Mouse (Mus musculus) midbrain, embryonic 12.5 days (tissue): ENCODE results near the gene Nptx1. TPM values are rescaled to one million over a fixed set of nuclear protein-coding genes. Genes with fewer than 3 reads are reported as not detected.
A peak's percentile ranks its signal among the peaks of the same experiment; 100 is the strongest.

Experiments used
- ATAC-seq: fragments of 200-750 bp; cut with Nextera tagmentation; 2 replicates; pipeline ENCODE4 v1.8.0; 2017; ENCODE audit warnings: low read depth, moderate TSS enrichment, moderate library complexity; ENCODE audit not compliant: low FRiP score
- H3K27ac ChIP-seq: fragments of 300-500 bp; sonication (generic); replicated peaks from 2 replicates; pipeline ENCODE4 v1.5.1; 2016; ENCODE audit warnings: mild to moderate bottlenecking
- H3K27me3 ChIP-seq: fragments of 300-500 bp; sonication (generic); 2 replicates; pipeline ENCODE4 v1.6.1; 2016; ENCODE audit warnings: mild to moderate bottlenecking
- H3K36me3 ChIP-seq: fragments of 300-500 bp; sonication (generic); 2 replicates; pipeline ENCODE4 v1.6.1; 2016
- H3K4me1 ChIP-seq: fragments of 300-500 bp; sonication (generic); 2 replicates; pipeline ENCODE4 v1.6.1; 2016
- H3K4me2 ChIP-seq: fragments of 300-500 bp; sonication (generic); replicated peaks from 2 replicates; pipeline ENCODE4 v1.6.1; 2016; ENCODE audit warnings: mild to moderate bottlenecking, moderate library complexity
- H3K4me3 ChIP-seq: fragments of 300-500 bp; sonication (generic); 2 replicates; pipeline ENCODE4 v1.5.1; 2016; ENCODE audit warnings: mild to moderate bottlenecking
- H3K9ac ChIP-seq: fragments of 300-500 bp; sonication (generic); replicated peaks from 2 replicates; pipeline ENCODE4 v1.6.1; 2016; ENCODE audit warnings: mild to moderate bottlenecking, moderate library complexity
- H3K9me3 ChIP-seq: fragments of 300-500 bp; sonication (generic); 2 replicates; pipeline ENCODE4 v1.6.1; 2016; ENCODE audit warnings: mild to moderate bottlenecking
- WGBS: fragments of 180-500 bp; shearing (Covaris S2); methylation state at CpG from one replicate; pipeline ENCODE4 v1.1.7; 2016; 5-methylcytosine and 5-hydroxymethylcytosine counted together
- polyA plus RNA-seq: library from polyadenylated mRNA; unstranded; fragments of >200 nt; fragmentation: Nextera tagmentation; extraction: Ambion mirVana; gene quantifications from 2 replicates; pipeline ENCODE4 v1.2.1, GENCODE M21; 2016

Gene Nptx1
- 5.9 and 6.2 TPM in 2 replicates for polyA plus RNA-seq

GRCm38 (mm10) chr11:119547183-119547921 lies at the start of gene Nptx1:
Nptx1 (minus strand) TSS chr11:119547753.
- WGBS: under 1% methylated on average over 85 of the region's 90 CpGs
- H3K36me3 ChIP-seq: no peaks in the 10 kb centered on the region
- peaks cover 100% of the 10 kb centered on the region for H3K27me3 ChIP-seq
- H3K4me2 ChIP-seq: peak within 1 kb of the TSS; percentile 97
- H3K9ac ChIP-seq: peak within 1 kb of the TSS; percentile 68
- no peaks in the 10 kb centered on the region for H3K9me3 ChIP-seq
- H3K4me1 ChIP-seq: peaks cover 52% of the 10 kb centered on the region
- ATAC-seq: peak; percentile 70
- peak within 1 kb of the TSS; percentile 54 for H3K27ac ChIP-seq
- peak within 1 kb of the TSS; percentile 62 for H3K4me3 ChIP-seq

GRCm38 (mm10) chr11:119593966-119594365 lies 46.4 kb upstream of the Nptx1 start:
- no peaks in the 10 kb centered on the region for H3K9me3 ChIP-seq
- H3K36me3 ChIP-seq: no peaks in the 10 kb centered on the region
- H3K4me3 ChIP-seq: no peak overlapping the region
- H3K4me2 ChIP-seq: no peak overlapping the region
- no peak for ATAC-seq
- no peak overlapping the region for H3K9ac ChIP-seq
- H3K27ac ChIP-seq: no peak overlapping the region
- H3K27me3 ChIP-seq: peaks cover 8% of the 10 kb centered on the region
- H3K4me1 ChIP-seq: no peaks in the 10 kb centered on the region
- 34% methylated on average over 3 of the region's 3 CpGs for WGBS

DNA sequence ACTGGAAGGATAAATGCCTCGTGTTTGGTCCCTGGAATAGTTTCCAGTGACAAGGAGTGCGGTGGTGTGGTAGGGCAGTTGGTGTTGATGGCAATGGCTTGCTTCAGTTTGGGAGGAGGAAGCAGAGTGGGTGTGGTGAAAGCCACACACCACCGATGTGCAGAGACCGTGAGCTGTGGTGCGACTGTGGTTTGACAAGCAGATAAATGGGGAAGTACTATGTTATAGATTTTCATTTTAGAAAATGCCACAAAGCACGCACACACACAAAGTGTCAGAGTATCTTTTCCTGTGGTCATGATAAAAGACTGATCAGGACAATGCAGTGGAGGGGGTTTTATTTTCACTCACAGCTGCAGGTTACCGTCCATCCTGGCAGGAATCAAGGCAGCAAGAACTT lies 41.7 kb upstream of the Nptx1 start:
- no peak overlapping the region for H3K4me3 ChIP-seq
- no peaks in the 10 kb centered on the region for H3K9me3 ChIP-seq
- H3K4me2 ChIP-seq: no peak overlapping the region
- H3K36me3 ChIP-seq: no peaks in the 10 kb centered on the region
- H3K4me1 ChIP-seq: no peaks in the 10 kb centered on the region
- WGBS: 88% methylated on average over 7 of the region's 7 CpGs
- H3K27ac ChIP-seq: no peak overlapping the region
- H3K9ac ChIP-seq: no peak overlapping the region
- peaks cover 10% of the 10 kb centered on the region for H3K27me3 ChIP-seq
- no peak for ATAC-seq

DNA sequence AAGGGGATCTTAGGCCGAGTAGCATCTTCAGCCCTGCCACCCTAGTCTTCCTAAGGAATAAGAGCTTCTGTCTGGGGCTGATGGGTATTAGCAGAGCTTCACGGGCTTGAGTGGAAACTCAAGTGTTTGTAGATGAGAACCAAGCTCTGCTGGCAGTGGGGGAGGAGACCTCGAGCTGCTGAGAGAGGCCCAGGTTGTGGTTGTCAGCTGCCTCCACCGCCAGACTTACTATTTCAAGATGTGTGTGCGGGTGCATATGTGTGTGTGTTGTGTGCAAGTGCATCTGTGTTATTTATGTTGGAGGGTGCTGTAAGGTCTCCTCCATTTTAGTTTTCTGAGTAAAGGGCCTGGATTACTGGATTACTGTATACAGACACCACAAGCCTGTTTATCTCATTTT lies 39.6 kb upstream of the Nptx1 start:
- Histone ChIP-seq H3K36me3 (no peaks in the 10 kb centered on the region), H3K9me3 (no peaks in the 10 kb centered on the region), H3K9ac (no peak overlapping the region), H3K4me1 (no peaks in the 10 kb centered on the region), H3K4me2 (no peak overlapping the region), H3K4me3 (no peak overlapping the region), H3K27me3 (peaks cover 10% of the 10 kb centered on the region), H3K27ac (no peak overlapping the region)
- 70% methylated on average over 5 of the region's 5 CpGs for WGBS
- ATAC-seq: no peak

DNA sequence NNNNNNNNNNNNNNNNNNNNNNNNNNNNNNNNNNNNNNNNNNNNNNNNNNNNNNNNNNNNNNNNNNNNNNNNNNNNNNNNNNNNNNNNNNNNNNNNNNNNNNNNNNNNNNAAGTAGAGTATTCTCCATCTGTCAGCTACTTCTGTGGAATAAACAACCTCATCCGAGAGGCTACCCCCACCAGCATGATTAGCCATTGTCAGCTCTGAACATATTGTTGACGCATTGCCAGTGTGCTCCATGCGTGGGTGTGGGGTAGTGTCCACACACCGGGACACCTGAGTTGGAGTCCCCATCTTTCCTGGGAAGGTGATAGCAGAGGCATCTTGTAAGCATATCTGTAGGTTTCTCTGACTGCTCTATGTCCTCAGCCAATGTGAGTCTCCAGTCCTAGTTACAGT lies 39.0 kb upstream of the Nptx1 start:
- Histone ChIP-seq H3K9ac (no peak overlapping the region), H3K36me3 (no peaks in the 10 kb centered on the region), H3K27ac (no peak overlapping the region), H3K27me3 (peaks cover 6% of the 10 kb centered on the region), H3K9me3 (no peaks in the 10 kb centered on the region), H3K4me1 (no peaks in the 10 kb centered on the region), H3K4me3 (no peak overlapping the region), H3K4me2 (no peak overlapping the region)
- no peak for ATAC-seq
- 82% methylated on average over 4 of the region's 4 CpGs for WGBS

DNA sequence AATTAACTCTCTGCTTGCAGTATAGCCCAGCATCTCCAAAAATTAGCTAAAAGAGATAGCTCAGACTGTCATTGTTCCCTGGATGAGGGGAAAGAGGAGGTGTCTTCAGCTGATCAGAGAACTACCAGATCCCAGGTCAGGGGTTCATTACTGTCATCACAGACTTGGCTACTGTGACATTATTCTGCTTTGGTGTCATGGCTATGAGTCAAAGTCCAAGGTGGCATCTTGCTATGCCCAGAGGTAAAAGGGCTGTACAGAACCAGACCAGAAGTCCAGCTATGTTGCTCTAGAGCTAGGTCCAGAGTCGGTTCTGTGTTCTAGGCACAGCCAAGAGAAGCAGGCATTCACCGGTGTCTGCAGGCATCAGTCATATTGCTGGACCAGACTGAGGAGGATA lies 30.2 kb upstream of the Nptx1 start:
- Histone ChIP-seq H3K4me2 (no peak overlapping the region), H3K4me1 (peaks cover 9% of the 10 kb centered on the region), H3K27ac (no peak overlapping the region), H3K9ac (no peak overlapping the region; the same call in 1 of the 2 replicates), H3K9me3 (no peaks in the 10 kb centered on the region), H3K4me3 (no peak overlapping the region), H3K27me3 (no peaks in the 10 kb centered on the region; the same call in 1 of the 2 replicates), H3K36me3 (no peaks in the 10 kb centered on the region)
- ATAC-seq: no peak
- 77% methylated on average over 2 of the region's 2 CpGs for WGBS

DNA sequence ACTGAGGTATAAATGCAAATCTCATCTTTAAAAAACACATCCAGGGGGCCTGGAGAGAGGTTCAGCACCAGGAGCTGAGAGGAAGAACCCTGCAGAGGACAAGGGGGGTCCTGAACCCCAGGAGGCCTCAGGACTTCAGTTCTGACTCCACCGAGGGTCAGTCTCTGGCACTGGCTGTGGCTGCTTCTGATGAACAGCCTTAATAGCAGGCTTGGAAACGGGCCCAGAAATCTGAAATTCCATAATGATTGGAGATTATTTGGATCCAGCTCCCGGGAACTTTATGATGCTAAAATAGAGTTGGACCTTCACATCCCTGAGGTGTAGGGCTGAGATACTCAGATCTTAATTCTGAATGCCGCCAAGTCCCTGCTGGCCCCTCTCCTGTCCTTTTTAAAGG lies 29.3 kb upstream of the Nptx1 start:
- no peak overlapping the region for H3K4me2 ChIP-seq
- H3K27ac ChIP-seq: no peak overlapping the region
- no peak for ATAC-seq
- no peaks in the 10 kb centered on the region for H3K36me3 ChIP-seq
- H3K27me3 ChIP-seq: no peaks in the 10 kb centered on the region; the same call in 1 of the 2 replicates
- 15% methylated on average over 4 of the region's 4 CpGs for WGBS
- no peaks in the 10 kb centered on the region for H3K9me3 ChIP-seq
- peaks cover 15% of the 10 kb centered on the region for H3K4me1 ChIP-seq
- H3K9ac ChIP-seq: no peak overlapping the region; the same call in 1 of the 2 replicates
- no peak overlapping the region for H3K4me3 ChIP-seq

- 0 out of 2 replicates have a peak, but pooled peaks cover 3% of the 10 kb centered on the region for H3K9me3 ChIP-seq
- H3K4me2 ChIP-seq: no peak overlapping the region
- no peak for ATAC-seq
- peaks cover 17% of the 10 kb centered on the region for H3K4me1 ChIP-seq
- 34% methylated on average over 15 of the region's 15 CpGs for WGBS
- no peak overlapping the region for H3K9ac ChIP-seq
- H3K4me3 ChIP-seq: no peak overlapping the region
- peak overlapping the region; percentile 31 for H3K27ac ChIP-seq
- peaks cover 19% of the 10 kb centered on the region for H3K27me3 ChIP-seq
- H3K36me3 ChIP-seq: no peaks in the 10 kb centered on the region
Measured at GRCm38 (mm10) chr11:119572316-119573010, 24.9 kb upstream of the Nptx1 start.

DNA sequence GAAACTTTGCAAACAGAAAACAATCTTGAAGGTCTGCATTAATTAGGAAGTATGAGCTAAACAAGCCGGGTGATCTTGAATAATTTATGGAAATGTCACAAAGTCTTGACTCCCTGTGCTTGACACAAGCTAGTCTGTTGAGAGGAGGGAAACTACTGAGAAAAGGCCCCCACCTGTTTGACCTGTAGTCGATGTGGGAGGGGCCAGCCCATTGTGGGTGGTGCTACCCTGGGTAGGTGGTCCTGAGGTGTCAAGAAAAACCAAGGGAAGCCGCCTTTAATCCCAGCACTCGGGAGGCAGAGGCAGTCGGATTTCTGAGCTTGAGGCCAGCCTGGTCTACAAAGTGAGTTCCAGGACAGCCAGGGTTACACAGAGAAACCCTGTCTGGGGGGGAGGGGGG lies 18.6 kb upstream of the Nptx1 start:
- no peak for ATAC-seq
- WGBS: 57% methylated on average over 5 of the region's 5 CpGs
- Histone ChIP-seq H3K4me2 (no peak overlapping the region), H3K9ac (no peak overlapping the region), H3K36me3 (no peaks in the 10 kb centered on the region), H3K4me1 (peaks cover 16% of the 10 kb centered on the region), H3K4me3 (no peak overlapping the region), H3K27me3 (peaks cover 57% of the 10 kb centered on the region), H3K27ac (no peak overlapping the region), H3K9me3 (0 out of 2 replicates have a peak, but pooled peaks cover 3% of the 10 kb centered on the region)

DNA sequence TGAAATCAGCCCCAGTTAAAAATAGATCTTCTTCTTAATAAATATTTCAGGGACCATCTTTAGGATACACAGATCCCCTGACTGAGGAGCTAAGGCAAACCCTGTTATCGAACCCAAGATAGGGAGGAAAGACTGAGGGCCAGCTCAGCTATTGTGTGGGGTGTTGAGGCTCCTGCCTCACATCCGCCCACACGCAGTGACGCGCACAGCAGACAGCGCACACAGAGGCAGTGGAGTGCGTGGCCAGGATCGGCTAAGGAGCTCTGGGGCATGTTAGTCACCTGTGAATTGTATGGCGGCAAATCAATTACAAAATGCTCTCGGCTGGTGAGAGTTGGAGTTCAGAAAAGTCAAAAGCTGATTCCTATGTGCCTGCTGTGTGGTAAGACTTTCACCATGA lies 18.1 kb upstream of the Nptx1 start:
- Histone ChIP-seq H3K27ac (peak overlapping the region; percentile 31; the same call in 1 of the 2 replicates), H3K4me2 (no peak overlapping the region), H3K27me3 (peaks cover 59% of the 10 kb centered on the region), H3K9me3 (0 out of 2 replicates have a peak, but pooled peaks cover 3% of the 10 kb centered on the region), H3K9ac (no peak overlapping the region; the same call in 1 of the 2 replicates), H3K36me3 (no peaks in the 10 kb centered on the region), H3K4me3 (no peak overlapping the region), H3K4me1 (peaks cover 16% of the 10 kb centered on the region)
- 35% methylated on average over 10 of the region's 10 CpGs for WGBS
- ATAC-seq: no peak

- ATAC-seq: no peak
- H3K4me1 ChIP-seq: peaks cover 14% of the 10 kb centered on the region
- peaks cover 60% of the 10 kb centered on the region for H3K27me3 ChIP-seq
- H3K4me2 ChIP-seq: no peak overlapping the region
- H3K9me3 ChIP-seq: 0 out of 2 replicates have a peak, but pooled peaks cover 3% of the 10 kb centered on the region
- no peaks in the 10 kb centered on the region for H3K36me3 ChIP-seq
- 0 out of 2 replicates have a peak overlapping the region, but pooled peaks have one; percentile 31 for H3K27ac ChIP-seq
- H3K4me3 ChIP-seq: no peak overlapping the region
- no peak overlapping the region; the same call in 1 of the 2 replicates for H3K9ac ChIP-seq
- 72% methylated on average over 7 of the region's 7 CpGs for WGBS
Measured at GRCm38 (mm10) chr11:119565021-119565420, 17.5 kb upstream of the Nptx1 start.

- Histone ChIP-seq H3K9ac (no peak overlapping the region), H3K4me3 (no peak overlapping the region), H3K9me3 (0 out of 2 replicates have a peak, but pooled peaks cover 3% of the 10 kb centered on the region), H3K4me2 (no peak overlapping the region), H3K27ac (no peak overlapping the region), H3K36me3 (no peaks in the 10 kb centered on the region), H3K27me3 (peaks cover 61% of the 10 kb centered on the region), H3K4me1 (peaks cover 20% of the 10 kb centered on the region)
- WGBS: 87% methylated on average over 10 of the region's 10 CpGs
- ATAC-seq: no peak
Measured at GRCm38 (mm10) chr11:119564383-119564782, 16.8 kb upstream of the Nptx1 start.
